Mouse (Mus musculus) retina, embryonic 14.5 days (tissue): ENCODE data around the gene Dpf1.

Experiments used
- DNase-seq: peaks from one replicate; pipeline ENCODE4 v3.0.0-alpha.2; 2015; ENCODE audit warnings: low spot score

The Dpf1 gene

DNA sequence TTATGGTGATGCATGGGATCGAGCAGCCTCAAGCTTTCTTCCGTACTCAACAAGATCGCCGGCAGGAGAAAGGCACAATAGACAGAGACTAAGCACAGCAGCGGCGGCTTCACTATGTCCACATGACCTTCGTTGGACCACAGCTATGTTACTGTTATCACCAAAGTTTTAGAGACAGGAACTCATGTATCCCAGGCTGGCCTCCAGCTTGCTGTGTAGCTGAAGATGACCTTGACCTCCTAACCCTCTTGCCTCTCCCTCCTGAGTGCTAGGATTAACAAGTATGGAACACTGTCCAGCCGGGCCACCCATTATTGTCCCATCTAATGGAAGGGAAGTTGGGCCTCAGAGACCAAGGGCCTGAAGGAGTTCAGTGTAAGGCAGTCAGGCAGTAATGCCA lies 37.1 kb downstream of the Dpf1 start:
- DNase-seq = no peak

GRCm38 (mm10) chr7:29341722-29342121 lies 38.0 kb downstream of the Dpf1 start:
- no peak for DNase-seq

DNA sequence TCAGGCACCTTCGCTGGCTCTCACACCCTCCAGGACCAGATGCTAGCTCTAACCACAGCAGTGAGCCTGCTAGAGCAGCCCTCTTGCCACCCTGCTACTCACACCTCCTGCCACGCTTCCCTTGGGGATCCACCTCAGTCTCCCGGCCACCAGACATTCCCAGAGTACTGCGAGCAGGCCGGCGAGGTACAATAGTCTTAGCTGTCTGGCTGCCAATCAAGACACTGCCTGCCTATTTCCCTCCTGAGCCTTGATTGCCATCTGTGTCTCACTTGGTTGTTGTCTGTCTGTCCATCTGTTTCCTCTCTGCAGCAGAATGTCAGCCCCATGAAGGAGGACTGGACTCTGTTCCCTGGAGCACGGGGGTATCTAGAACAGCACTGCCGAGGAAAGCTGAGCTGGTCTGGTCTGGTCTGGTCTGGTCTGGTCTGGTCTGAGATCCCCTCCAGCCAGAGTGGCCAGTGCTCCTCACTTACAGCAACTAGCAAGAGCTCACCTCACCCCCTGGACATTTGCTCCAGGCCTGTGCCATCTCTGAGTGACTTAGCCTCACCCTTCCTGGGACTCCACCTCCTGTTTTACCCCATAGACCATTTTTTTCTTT lies 38.8 kb downstream of the Dpf1 start:
- DNase-seq = no peak

DNA sequence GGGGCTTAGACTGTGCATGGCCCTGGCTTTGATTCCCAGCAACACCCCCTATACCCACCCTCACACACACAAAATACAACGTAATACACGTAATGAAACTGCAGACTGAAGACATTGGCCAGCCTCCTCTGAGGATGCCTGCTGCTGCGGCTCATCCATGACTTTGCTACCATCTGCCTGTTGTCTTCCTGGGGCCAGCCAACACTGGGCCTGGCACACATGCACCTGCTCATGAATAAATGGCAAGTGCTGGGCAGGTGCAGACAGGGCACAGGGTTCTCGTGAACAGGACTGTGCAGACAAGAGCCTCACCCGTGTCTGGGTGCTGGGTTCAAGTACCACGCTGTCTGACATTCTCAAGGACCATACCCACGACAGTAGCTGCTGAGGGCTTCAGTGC lies 40.0 kb downstream of the Dpf1 start:
- DNase-seq = no peak

DNA sequence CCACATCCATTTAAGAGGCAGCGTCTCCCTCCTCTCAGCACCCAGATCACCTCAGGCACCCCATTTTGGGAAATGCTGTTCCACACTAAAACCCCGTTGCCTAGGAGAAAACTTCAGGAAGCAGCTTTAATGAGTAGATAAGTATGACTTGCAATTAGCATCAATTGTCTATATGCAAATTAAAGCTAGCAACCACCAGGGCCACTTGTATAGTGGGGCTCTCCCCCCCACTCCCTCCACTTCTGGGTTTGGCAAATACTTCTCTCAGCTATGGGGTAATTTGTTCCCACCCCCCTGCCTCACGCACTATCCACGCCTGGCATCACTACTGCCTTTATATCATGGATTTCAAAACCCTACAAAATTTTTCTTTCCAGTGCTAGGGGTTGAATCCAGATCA lies 41.8 kb downstream of the Dpf1 start:
- DNase-seq = no peak

GRCm38 (mm10) chr7:29346212-29346611 lies 42.5 kb downstream of the Dpf1 start:
- DNase-seq = no peak

DNA sequence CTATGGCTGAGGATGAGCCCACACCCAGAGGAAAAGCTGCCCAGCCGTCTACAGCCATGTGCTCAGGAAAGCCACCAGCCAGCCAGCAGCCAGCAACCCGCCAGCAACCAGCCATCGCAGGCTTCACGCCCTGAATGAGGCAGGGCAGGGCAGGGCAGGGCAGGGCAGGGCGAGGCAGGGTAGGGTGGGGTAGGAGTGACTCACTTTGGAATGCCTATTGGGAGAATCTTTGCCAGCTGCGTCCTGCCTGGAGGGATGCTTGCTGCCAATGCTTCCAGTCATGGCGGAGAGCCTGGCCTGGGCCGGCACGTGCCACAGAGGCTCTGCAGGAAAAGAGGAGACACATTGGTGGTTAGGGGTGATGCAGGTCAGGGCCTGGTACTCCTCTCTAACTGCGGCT lies 46.7 kb downstream of the Dpf1 start:
- DNase-seq = no peak

GRCm38 (mm10) chr7:29352246-29352645 lies 48.5 kb downstream of the Dpf1 start:
- DNase-seq = no peak

GRCm38 (mm10) chr7:29354161-29354560 lies 50.4 kb downstream of the Dpf1 start:
- DNase-seq = no peak

DNA sequence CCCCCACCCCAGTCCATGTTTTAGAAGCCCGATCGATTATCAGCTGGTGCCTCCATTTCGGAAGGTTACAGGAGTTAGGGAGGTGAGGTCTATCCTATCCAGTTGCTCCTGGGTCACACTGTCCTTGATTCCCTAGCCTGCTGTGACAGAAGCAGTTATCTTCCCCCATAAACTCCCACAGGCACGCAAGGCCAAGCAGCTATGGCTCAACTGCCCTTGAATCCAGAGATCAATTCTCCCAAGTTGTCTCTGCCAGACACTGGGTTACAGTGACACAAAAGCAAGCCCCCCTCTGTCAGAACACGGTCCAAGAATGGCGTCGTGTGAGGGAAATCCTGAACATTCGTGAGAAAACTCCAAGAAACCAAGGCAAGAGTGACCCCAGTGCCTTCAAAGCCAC lies 51.7 kb downstream of the Dpf1 start:
- no peak for DNase-seq

DNA sequence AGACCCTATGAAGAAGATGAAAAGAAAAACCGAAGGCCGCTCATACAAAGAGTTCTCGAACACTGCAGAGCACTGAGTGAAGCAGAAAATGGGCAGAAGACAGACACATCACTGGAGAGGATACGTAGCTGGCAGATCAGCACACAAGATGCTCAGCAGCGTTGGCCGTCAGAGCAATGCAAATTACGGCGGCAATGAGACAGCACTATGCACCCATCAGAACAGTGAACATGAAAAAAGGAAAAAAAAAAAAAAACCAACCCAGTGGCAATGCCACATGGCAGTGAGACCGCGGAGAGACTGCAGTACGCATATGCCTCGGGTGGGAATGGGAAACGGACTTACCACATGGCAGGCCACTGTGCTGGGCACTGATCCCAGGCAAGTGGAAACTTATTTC lies 57.7 kb downstream of the Dpf1 start:
- no peak for DNase-seq

- peak; percentile 67 for DNase-seq
Observed at GRCm38 (mm10) chr7:29364052-29364451, 60.3 kb downstream of the Dpf1 start.

DNA sequence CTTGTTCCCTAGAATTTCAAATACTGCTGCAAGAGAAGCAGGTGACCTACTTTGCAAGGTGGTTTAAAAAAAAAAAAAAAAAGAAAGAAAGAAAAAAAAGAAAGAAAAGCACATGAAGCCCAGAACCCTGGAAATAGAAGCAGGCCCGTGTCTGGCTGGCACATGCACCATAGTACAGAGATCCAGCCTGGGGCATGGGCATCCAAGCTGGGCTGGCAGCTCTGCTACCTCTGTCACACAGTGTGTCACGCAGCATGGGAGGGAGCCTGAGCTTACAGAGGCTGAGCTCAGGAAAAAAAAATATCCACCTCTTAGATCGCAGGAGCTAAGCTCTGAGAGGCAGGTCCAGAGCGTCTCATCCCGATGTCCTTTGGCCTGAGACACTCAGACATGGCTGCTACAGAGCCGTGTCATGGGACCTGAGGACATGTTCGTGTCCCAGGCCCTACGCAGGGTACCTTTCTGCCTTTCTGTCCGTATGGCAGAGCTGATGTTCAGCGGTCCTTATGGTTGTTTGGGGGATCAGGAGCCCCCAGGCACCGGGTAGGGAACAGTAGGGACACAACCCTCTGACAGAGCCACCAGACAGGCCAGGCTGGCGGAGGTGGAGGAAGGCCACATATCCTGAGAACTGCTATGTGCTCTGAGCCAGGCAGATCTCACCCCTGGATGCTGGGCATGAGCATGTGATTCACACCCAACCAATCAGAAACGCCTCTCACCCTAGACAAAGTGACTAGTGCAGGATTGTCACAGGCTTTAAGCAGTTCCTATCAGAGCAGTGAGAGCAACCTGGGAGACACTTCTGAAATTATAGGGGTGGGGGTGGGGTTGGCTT lies 63.6 kb downstream of the Dpf1 start:
- peak; percentile 42 for DNase-seq
